Mouse (Mus musculus): ENCODE results near the gene Fam170b.

The Fam170b gene

DNA sequence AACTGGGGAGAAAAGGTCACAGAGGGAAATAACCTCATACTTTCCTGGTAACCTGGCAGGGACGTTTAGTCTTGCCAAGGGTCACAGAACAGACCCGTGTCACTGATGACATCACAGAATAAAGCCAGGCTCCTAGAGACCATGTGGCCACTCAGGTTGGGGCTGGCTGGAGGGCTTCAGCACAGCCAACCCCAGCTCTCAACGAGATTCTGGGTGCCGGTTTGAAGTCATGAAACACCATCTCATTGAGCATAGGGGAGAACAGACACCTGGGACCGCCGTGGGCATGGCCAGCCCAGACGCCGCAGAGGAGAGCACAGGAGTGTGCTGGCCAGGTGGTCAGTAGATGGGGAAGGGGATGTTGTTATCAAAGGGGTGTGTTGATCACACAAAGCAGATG is at the start of gene Fam170b:
Gene Fam170b (plus strand): TSS at position 116 of the 400 bp plus-strand sequence.
- CTCF ChIA-PET, result no interaction called here

DNA sequence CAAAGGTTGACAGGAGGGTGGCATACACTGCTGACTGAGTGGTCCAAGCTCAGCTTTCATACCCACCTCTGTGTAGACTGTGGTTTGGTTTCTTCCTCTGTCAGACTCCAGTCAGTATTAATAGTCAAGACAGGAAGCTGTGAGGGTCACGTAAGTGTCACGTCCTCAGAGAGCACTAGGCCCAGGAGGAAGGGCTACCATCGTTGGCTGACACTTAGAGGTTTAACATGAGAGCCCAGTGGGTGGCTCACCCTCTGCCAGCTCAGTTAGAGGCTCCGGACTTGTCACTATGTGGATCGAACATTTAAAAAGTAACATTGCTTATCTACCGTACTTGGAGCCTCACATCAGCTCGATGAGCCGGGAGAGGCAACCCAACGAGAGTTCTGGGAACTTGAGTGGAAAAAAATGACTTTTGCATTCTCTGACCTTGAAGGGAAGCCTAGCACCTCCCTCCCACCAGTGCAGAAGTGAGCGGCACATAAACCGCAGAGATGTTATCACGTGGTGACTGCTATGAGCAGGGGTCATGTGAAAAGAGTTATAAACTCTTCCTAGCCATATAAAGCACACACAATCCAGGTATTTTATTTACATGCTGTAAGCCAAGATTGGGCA is 49.5 kb upstream of the Fam170b start:
- CTCF ChIA-PET, result no interaction called here

DNA sequence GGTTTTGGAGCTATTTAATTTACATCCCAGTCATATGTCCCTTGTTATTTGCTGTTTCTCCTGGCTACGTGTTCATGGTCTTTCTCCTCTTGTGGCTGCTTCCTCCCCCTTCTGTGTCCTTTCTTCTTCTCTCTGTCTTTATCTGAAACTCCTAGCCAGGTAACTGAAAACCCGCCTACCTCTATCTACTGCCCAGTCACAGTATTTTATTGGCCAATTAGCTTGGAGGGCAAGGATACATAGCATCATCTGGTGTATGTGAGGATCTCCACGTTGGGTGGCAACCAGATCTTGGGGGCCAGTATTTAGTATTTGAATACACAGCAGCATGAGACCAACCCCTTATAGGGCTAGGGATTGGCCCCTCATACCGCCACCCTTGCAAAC is 49.0 kb upstream of the Fam170b start:
- CTCF ChIA-PET, result no interaction called here

DNA sequence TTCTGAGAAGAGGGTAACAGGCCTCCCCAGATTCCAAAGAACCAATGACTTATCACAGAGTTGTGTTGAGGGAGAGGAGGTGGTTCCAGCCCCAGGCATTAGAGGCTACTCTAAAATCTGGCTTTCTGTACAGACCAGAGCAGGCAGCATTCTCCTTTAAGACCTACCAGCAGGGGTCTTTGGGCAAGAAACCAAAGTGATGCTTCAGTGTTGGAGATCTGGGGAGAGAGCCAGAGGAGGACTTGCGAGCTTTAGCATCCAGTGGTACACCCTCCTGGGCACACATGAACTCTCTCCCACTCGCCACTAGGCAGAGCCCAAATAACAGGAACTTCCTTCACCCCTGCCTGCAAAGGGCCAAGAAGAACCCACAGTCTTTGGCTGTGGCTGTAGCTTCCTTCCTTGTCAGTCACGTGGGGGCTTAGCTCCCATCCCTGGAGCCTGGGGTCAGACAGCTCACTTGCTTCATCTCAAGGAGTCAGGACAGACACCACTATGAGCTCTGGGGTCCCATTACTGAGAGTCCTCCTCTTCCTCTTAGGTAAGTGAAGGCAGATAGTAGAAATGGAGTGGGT is 48.1 kb upstream of the Fam170b start, which contains the start of gene Tmem273:
Gene Tmem273 (plus strand): TSS at position 408 of the 575 bp plus-strand sequence.
- CTCF ChIA-PET, result no interaction called here

GRCm38 (mm10) chr14:32787691-32788090 is 46.1 kb upstream of the Fam170b start:
- CTCF ChIA-PET, result interaction anchor here (0.6 kb wide), 1 partner anchor 64 kb away, joined by 3 read pairs; no protein-coding TSS in a partner anchor

DNA sequence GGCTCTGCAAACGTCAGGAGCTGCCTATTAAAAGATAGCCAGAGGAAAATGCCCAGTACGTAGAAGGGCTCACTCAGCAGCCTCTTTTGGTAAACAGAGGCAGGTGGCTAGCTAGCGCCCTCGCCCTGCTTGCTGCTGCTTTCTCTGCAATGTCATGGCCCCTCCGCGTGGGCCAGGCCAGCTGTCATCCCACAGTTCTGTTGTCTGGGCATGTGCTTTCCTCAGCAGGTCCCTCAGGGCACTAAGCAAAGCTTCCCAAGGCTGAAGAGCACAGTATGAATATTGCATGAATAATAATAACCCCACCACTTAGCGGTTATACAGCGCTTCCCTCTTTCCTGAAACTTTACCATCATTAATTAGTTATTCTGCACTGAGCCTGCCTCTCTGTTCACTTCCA is 37.4 kb upstream of the Fam170b start:
- CTCF ChIA-PET, result no interaction called here

GRCm38 (mm10) chr14:32797803-32798202 is 36.0 kb upstream of the Fam170b start:
- CTCF ChIA-PET, result no interaction called here

- CTCF ChIA-PET, result no interaction called here
These were observed 35.4 kb upstream of the Fam170b start for GRCm38 (mm10) chr14:32798355-32798754.

GRCm38 (mm10) chr14:32800048-32800447 is 33.7 kb upstream of the Fam170b start:
- CTCF ChIA-PET, result no interaction called here

- CTCF ChIA-PET, result interaction anchor here (0.6 kb wide), 1 partner anchor 1977 kb away, joined by 6 read pairs; no protein-coding TSS in a partner anchor
These were observed 32.6 kb upstream of the Fam170b start for GRCm38 (mm10) chr14:32801016-32801661.

DNA sequence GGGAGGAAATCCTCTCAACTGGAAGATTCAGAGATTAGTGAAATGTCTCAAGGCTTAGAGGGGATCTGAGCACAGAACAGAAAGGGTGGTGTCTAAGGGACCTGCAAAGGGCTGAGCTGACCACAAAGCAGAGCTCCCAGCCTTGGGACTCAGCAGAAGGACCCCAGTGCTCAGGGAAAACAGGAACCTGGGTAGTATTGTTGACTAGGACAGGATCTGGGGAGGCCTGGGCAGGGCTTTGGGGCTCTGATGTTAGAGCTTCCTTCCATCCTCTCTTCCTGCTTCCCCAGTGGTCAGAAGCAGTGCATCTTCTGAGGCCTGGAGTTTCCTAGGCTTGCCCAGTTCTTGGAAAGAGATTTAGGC is 32.1 kb upstream of the Fam170b start:
- CTCF ChIA-PET, result no interaction called here

DNA sequence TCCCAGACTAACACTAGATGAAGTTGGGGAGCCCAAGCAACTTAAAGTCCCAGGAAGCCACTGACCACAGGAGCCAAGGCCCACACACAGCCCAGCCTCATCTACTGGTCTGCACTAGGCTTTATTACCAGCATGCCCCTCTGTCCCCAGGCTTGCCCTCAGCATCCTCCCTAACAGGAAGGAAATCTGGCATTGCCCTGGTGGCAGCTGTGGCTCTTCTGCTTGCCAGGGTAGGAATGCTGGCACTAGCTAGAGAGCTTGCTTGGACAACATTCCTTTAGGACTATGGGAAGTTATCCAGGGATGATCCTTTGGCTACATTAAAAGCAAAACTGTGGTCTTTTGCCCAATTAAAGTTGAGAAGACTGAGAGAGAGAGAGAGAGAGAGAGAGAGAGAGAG is 23.7 kb upstream of the Fam170b start:
- CTCF ChIA-PET, result no interaction called here

DNA sequence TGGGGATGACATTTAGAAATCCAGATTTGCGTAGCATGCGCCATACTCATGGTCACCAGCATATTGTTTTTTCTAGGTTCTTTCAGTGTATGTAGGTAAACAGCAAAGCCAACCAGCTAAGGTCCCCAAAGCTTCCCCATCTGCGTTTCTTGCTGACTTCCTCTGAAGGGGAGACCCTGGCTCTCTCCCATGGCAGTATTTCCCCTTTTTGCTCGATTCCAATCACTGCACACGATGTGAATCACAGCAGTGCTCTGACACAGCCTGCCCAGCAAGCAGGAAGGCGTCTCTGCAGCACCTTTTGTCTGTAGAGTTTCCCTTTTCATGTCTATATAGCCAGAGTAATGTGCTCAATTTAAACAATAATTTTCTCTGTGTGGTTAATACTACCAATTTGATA is 21.3 kb upstream of the Fam170b start:
- CTCF ChIA-PET, result no interaction called here

- CTCF ChIA-PET, result no interaction called here
These were observed 18.8 kb upstream of the Fam170b start for GRCm38 (mm10) chr14:32814961-32815360.

- CTCF ChIA-PET, result no interaction called here
These were observed 17.2 kb upstream of the Fam170b start for GRCm38 (mm10) chr14:32816533-32816932.

- CTCF ChIA-PET, result no interaction called here
These were observed 16.5 kb upstream of the Fam170b start for GRCm38 (mm10) chr14:32817258-32817657.

GRCm38 (mm10) chr14:32819297-32819696 is 14.5 kb upstream of the Fam170b start:
- CTCF ChIA-PET, result no interaction called here

DNA sequence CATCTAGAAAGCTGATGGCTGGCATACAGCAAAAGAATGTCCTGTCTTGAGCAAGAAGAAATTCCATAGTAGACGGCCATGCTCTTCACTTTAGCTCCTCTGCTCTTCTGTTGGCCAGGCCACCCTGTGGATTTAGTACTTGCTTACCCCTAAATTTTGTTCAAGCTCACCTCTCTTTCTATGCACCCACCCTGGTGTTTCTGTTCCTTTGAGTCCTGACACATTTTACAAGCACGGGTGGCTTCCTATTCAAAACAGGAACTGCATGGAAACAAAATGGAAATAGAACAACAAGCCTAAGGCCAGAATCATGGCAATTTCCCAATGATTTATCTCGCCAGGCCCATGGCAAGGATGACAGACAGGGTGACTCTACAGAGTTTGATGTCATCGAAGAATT is 10.9 kb upstream of the Fam170b start:
- CTCF ChIA-PET, result no interaction called here

DNA sequence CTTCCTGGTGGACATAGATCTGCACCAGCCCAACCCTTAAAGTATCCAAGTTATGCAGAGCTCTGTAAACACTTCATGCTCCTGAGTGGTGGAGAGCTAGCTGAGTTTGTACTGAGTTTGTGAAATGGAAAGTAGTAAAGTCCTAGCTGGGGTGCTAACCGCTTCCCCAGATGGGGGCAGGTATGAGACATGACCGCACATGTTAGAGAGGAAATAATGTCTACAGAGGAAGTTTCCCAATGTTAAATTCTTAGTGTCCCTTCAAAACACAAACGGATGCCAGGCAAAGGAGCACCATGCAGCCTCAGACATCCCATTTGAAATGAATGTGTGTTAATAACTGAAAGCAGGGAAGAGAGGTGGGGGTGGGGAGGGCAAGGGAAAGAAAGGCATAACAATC is 9.9 kb upstream of the Fam170b start:
- CTCF ChIA-PET, result no interaction called here

- CTCF ChIA-PET, result no interaction called here
These were observed 9.3 kb upstream of the Fam170b start for GRCm38 (mm10) chr14:32824267-32825150.

GRCm38 (mm10) chr14:32825426-32826032 is 8.2 kb upstream of the Fam170b start:
- CTCF ChIA-PET, result no interaction called here

- CTCF ChIA-PET, result no interaction called here
These were observed 6.6 kb upstream of the Fam170b start for GRCm38 (mm10) chr14:32827165-32827564.

All from spleen, embryonic (tissue).